Mouse (Mus musculus) forebrain, embryonic 15.5 days (tissue): ENCODE results near the gene Lst1. TPM values are rescaled to one million over a fixed set of nuclear protein-coding genes. Genes with fewer than 3 reads are reported as not detected.

ENCODE experiments used
- ATAC-seq: fragments of 200-750 bp; cut with Nextera tagmentation; replicated peaks from 2 replicates; pipeline ENCODE4 v1.8.0; 2017; ENCODE audit warnings: mild to moderate bottlenecking, moderate TSS enrichment, moderate library complexity
- H3K27ac ChIP-seq: fragments of 300-500 bp; sonication (generic); replicated peaks from 2 replicates; pipeline ENCODE4 v1.5.1; 2015; ENCODE audit warnings: mild to moderate bottlenecking, inconsistent platforms
- H3K27me3 ChIP-seq: fragments of 300-500 bp; sonication (generic); 2 replicates; pipeline ENCODE4 v1.6.1; 2015; ENCODE audit warnings: inconsistent platforms
- H3K36me3 ChIP-seq: fragments of 300-500 bp; sonication (generic); 2 replicates; pipeline ENCODE4 v1.6.1; 2015; ENCODE audit warnings: mild to moderate bottlenecking, inconsistent platforms
- H3K4me1 ChIP-seq: fragments of 300-500 bp; sonication (generic); 2 replicates; pipeline ENCODE4 v1.6.1; 2015; ENCODE audit warnings: inconsistent platforms
- H3K4me2 ChIP-seq: fragments of 300-500 bp; sonication (generic); replicated peaks from 2 replicates; pipeline ENCODE4 v1.6.1; 2015; ENCODE audit warnings: mild to moderate bottlenecking, inconsistent platforms
- H3K4me3 ChIP-seq: fragments of 300-500 bp; sonication (generic); 2 replicates; pipeline ENCODE4 v1.5.1; 2015; ENCODE audit warnings: mild to moderate bottlenecking, inconsistent platforms
- H3K9ac ChIP-seq: fragments of 300-500 bp; sonication (generic); replicated peaks from 2 replicates; pipeline ENCODE4 v1.6.1; 2015; ENCODE audit warnings: mild to moderate bottlenecking, inconsistent platforms
- H3K9me3 ChIP-seq: fragments of 300-500 bp; sonication (generic); 2 replicates; pipeline ENCODE4 v1.6.1; 2016; ENCODE audit warnings: inconsistent platforms
- WGBS: fragments of 180-500 bp; shearing (Covaris S2); methylation state at CpG from one replicate; pipeline ENCODE4 v1.1.7; 2015; ENCODE audit warnings: mixed read lengths; 5-methylcytosine and 5-hydroxymethylcytosine counted together
- microRNA-seq: library from miRNA; unstranded; fragments of <30 nt; microRNA quantifications from one replicate; pipeline ENCODE4, GENCODE M21; 2016
- polyA plus RNA-seq: library from polyadenylated mRNA; unstranded; fragments of >200 nt; fragmentation: Nextera tagmentation; extraction: Ambion mirVana; gene quantifications from 2 replicates; pipeline ENCODE4 v1.2.1, GENCODE M21; 2015

Lst1 gene
- polyA plus RNA-seq, 1 experiment from 2014 or later: 6.8 TPM

DNA sequence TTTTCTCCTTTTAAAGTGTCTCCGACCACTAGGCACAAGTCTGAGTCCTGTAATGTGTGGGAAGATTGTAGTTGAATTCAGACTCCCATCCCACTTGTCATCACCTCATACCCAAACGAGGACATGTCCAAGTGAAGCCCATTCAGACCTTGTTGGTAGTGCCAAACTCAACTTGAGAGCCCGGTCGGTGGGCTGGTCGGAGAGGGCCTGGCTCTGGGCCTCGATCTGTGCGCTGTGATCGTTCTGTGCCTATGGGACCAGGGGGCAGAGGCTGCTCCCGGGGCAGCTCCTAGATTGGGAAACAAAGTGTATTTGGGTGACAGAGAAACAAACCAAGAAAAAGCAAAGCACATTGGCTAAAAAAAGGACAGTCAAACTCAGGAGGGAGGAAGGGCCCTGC lies 35.2 kb downstream of the Lst1 start:
- ATAC-seq: no peak
- no peaks in the 10 kb centered on the region for H3K9me3 ChIP-seq
- H3K4me3 ChIP-seq: no peak overlapping the region
- 91% methylated on average over 9 of the region's 9 CpGs for WGBS
- H3K9ac ChIP-seq: no peak overlapping the region
- peaks cover 97% of the 10 kb centered on the region for H3K36me3 ChIP-seq
- H3K27me3 ChIP-seq: no peaks in the 10 kb centered on the region
- H3K27ac ChIP-seq: no peak overlapping the region
- H3K4me1 ChIP-seq: no peaks in the 10 kb centered on the region
- no peak overlapping the region for H3K4me2 ChIP-seq

DNA sequence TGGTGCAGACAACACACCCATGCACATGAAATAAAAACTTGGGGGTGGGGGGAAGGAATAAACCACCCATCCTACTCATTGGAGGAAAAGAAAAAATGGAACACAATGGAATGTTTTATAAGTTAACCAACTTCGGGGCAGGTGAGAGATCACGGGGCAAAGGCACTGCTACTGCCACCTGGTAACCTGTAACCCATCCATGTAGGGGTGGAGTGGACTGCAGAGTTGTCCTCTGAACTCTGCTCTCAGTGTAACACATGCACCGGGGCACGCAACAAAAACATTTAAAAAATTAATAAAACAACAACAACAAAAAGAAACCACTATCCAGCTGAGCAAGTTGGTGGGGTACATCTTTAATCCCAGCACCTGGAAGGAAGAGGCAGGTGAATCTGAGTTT lies 36.1 kb downstream of the Lst1 start:
- Histone ChIP-seq H3K9ac (no peak overlapping the region), H3K27ac (no peak overlapping the region), H3K36me3 (peaks cover 96% of the 10 kb centered on the region), H3K4me1 (no peaks in the 10 kb centered on the region), H3K27me3 (no peaks in the 10 kb centered on the region), H3K4me3 (no peak overlapping the region), H3K9me3 (no peaks in the 10 kb centered on the region), H3K4me2 (no peak overlapping the region)
- ATAC-seq: no peak
- WGBS: 92% methylated on average over 4 of the region's 4 CpGs

DNA sequence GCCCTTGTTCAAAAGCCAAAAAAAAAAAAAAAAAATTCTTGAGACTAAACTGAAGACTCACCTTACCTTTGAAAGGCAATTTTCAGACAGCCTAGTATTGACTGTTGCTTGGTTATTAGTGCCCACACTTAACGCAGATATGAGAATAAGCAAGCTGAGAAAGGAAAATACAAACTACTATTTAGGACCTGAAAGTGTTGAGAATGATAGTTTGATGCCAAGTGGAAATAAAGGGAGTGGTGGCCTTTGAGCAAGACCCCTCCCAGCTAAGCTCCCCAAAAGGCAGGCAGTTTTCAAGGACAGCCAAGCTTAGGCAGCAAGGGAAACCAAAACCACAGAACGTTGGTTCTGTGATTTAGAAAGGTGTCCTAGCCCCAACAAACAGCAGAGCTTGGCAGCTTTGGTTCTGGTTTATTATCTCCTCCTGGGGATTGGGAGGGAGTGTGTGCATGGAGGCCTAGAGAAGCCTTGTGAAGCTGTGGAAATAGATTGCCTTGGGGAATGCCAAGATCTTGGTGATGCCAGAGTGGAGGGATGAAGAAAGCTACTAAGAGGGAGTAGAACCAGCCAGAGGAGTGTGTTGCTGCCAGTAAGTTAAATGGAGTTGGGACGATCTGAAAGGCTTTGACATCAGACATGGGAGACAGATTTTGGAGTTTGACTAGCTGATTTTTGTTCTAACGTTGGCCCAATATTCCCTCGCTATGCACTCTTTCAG lies 40.2 kb downstream of the Lst1 start:
- Histone ChIP-seq H3K9me3 (no peaks in the 10 kb centered on the region), H3K27ac (peak overlapping the region; percentile 14; the same call in 1 of the 2 replicates), H3K4me3 (no peak overlapping the region), H3K27me3 (no peaks in the 10 kb centered on the region), H3K36me3 (peaks cover 96% of the 10 kb centered on the region), H3K9ac (no peak overlapping the region), H3K4me1 (no peaks in the 10 kb centered on the region), H3K4me2 (no peak overlapping the region)
- WGBS: 60% methylated on average over 5 of the region's 5 CpGs
- no peak for ATAC-seq

DNA sequence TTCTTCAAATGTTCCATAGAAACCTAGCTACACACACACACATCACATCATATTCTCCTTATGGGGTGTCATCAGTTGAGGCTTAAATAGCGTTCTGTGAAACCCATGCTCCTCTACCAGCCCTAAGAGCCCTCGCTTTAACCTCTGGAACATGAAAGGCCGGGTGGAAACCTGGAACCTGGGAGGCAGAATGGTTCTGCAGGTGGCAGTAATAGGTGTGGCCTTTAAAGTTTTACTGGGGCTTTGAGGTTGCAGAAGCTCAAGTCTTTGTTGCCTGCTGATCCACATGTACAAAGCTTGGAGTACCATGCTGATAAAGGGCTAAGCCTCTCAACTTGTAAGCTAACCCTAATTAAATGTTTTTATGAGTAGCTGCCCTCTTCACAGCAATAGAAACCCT lies 40.9 kb downstream of the Lst1 start:
- no peak overlapping the region for H3K9ac ChIP-seq
- no peak overlapping the region for H3K4me3 ChIP-seq
- H3K36me3 ChIP-seq: peaks cover 96% of the 10 kb centered on the region
- no peaks in the 10 kb centered on the region for H3K4me1 ChIP-seq
- H3K4me2 ChIP-seq: no peak overlapping the region
- H3K27ac ChIP-seq: peak overlapping the region; percentile 0; the same call in 1 of the 2 replicates
- no peaks in the 10 kb centered on the region for H3K27me3 ChIP-seq
- 63% methylated on average over 3 of the region's 3 CpGs for WGBS
- no peaks in the 10 kb centered on the region for H3K9me3 ChIP-seq
- ATAC-seq: no peak

DNA sequence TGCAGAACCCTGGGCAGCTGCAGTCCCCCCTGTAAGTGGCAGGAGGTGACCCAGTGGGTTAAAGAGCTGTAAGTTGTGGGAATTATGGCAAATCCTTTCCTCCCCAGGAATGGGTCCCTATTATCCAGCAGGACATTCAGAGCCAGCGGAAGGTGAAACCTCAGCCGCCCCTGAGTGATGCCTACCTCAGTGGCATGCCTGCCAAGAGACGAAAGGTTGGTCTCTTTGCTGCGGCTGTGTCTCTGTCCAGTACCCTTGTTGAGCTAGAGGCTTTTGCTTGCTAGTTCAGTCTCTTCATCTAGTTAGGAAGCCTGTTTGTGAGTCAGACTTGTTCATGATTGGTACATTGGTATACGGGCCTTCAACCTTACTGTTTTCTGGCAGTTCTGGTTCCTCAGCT lies 42.1 kb downstream of the Lst1 start:
- no peak overlapping the region for H3K9ac ChIP-seq
- peaks cover 96% of the 10 kb centered on the region for H3K36me3 ChIP-seq
- no peaks in the 10 kb centered on the region for H3K4me1 ChIP-seq
- no peaks in the 10 kb centered on the region for H3K9me3 ChIP-seq
- H3K27me3 ChIP-seq: no peaks in the 10 kb centered on the region
- H3K4me2 ChIP-seq: no peak overlapping the region
- no peak overlapping the region for H3K4me3 ChIP-seq
- WGBS: 85% methylated on average over 5 of the region's 5 CpGs
- no peak for ATAC-seq
- no peak overlapping the region for H3K27ac ChIP-seq

DNA sequence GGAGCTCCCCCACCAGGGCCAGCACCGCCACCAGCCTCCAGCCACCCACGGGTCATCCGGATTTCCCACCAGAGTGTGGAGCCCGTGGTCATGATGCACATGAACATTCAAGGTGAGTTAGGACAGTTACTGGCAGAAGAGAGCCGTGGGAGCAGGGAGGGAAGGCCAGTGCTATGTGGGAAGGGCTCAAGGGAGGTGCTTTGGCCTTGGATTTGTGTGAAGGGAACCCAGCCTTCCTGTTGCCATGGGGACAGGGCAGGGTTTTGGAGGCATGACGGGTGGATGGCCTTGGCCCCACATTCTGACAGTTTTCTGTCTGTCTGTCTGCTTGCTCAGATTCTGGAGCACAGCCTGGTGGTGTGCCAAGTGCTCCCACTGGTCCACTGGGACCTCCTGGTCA lies 46.3 kb downstream of the Lst1 start:
- WGBS: 90% methylated on average over 6 of the region's 6 CpGs
- H3K27me3 ChIP-seq: no peaks in the 10 kb centered on the region
- no peak overlapping the region for H3K27ac ChIP-seq
- peaks cover 17% of the 10 kb centered on the region for H3K4me1 ChIP-seq
- H3K4me3 ChIP-seq: no peak overlapping the region
- H3K4me2 ChIP-seq: no peak overlapping the region
- ATAC-seq: no peak
- no peaks in the 10 kb centered on the region for H3K9me3 ChIP-seq
- H3K9ac ChIP-seq: no peak overlapping the region
- H3K36me3 ChIP-seq: peaks cover 88% of the 10 kb centered on the region

DNA sequence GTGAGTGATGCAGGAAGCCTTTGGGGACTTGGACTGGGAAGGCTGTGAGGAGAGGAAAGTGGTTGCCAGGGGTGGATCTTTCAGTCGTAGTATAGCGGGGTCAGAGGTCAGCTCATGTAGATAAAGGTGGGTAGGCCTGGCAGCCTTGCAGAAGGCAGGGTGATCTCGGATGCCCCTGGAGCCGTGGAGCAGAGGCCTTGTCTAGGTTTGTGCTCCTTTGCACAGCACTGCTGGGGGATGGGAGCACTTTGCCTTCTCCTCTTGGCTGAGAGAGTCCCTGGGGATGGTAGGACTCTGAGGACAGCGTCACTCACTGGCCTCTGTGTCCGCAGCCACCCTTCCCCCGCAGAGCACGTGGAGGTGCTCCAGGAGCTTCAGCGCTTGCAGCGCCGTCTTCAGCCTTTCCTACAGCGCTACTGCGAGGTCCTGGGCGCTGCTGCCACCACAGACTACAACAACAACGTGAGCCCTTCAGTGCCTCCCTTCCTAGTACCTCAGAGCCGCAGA lies 47.7 kb downstream of the Lst1 start:
- no peak overlapping the region for H3K9ac ChIP-seq
- WGBS: 80% methylated on average over 16 of the region's 16 CpGs
- peaks cover 74% of the 10 kb centered on the region for H3K36me3 ChIP-seq
- no peak overlapping the region for H3K4me3 ChIP-seq
- H3K4me2 ChIP-seq: no peak overlapping the region
- peaks cover 26% of the 10 kb centered on the region for H3K4me1 ChIP-seq
- H3K27me3 ChIP-seq: no peaks in the 10 kb centered on the region
- no peaks in the 10 kb centered on the region for H3K9me3 ChIP-seq
- H3K27ac ChIP-seq: no peak overlapping the region
- ATAC-seq: no peak

DNA sequence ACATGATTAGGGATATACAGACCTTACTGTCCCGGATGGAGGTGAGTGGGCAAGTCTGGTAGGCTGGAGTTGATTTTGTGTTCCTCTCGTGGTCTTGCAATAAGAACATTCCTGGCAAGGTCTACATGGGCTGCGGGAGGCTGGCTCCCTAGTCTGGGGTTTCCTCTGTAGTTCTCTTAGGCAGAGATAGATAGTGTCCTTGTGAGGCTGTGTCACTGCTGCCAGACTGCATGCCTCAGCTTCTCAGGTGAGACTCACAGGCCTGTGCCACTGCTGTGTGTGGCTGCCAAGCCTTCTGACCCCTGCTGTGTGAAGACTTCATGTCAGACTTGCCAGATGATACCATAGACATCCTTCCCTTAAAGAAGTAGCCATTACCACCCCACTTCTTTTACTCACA lies 49.0 kb downstream of the Lst1 start:
- H3K4me1 ChIP-seq: peaks cover 28% of the 10 kb centered on the region
- no peak overlapping the region for H3K4me2 ChIP-seq
- no peaks in the 10 kb centered on the region for H3K9me3 ChIP-seq
- no peak overlapping the region for H3K9ac ChIP-seq
- 92% methylated on average over 3 of the region's 3 CpGs for WGBS
- no peaks in the 10 kb centered on the region for H3K27me3 ChIP-seq
- peaks cover 61% of the 10 kb centered on the region for H3K36me3 ChIP-seq
- H3K4me3 ChIP-seq: no peak overlapping the region
- ATAC-seq: no peak
- H3K27ac ChIP-seq: no peak overlapping the region

DNA sequence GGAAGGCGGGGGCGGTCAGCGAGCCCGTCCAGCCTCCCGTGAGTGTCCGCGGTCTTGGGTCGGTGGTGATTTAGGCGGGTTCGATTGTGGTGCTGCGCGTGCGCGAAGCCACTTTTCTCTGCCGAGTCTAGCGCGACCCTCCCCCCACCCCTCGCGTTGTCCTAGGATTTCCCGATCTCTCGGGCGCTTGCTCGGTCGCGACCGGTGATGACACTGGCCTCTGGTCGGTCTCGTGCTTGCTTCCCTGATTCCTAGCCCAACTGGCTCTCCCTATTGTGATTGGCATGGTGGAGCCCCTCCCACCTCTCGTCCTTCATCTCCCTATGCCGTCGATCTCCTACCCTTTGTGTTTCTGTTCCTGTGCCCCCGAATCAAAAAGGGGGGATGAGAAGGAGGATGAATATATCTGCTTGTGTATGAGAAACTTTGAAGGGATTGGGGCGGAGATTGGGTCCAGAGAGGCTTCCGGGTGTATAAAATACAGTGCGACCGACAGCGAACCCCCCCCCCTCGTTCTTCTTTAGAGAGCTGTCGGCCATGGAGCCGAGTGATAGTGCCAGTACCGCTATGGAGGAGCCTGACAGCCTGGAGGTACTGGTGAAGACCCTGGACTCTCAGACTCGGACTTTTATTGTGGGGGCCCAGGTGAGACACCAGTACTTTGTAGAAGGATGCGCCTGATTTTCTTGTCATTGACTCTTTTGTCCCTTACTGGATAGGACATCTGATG lies 52.5 kb downstream of the Lst1 start:
- Histone ChIP-seq H3K9ac (peak overlapping the region; percentile 64), H3K36me3 (peaks cover 26% of the 10 kb centered on the region), H3K4me1 (peaks cover 32% of the 10 kb centered on the region), H3K4me2 (peak overlapping the region; percentile 79), H3K27ac (peak overlapping the region; percentile 95), H3K4me3 (peak overlapping the region; percentile 72), H3K9me3 (no peaks in the 10 kb centered on the region), H3K27me3 (no peaks in the 10 kb centered on the region)
- ATAC-seq: peak; percentile 68
- under 1% methylated on average over 43 of the region's 43 CpGs for WGBS

Small RNA genes within 50 kb of the gene (microRNA-seq; reads per million reads assigned to microRNA genes)
- gene Mir6973a (not detected), gene Mir6974 (not detected)

Other genes starting within 250 kb of the Lst1 start
- 0.10 and 0.17 TPM in 2 replicates for gene Hspa1b, start 229.2 kb downstream of the Lst1 start, polyA plus RNA-seq
- gene Gm20481, start 218.5 kb downstream of the Lst1 start, polyA plus RNA-seq: not detected in 2 replicates
- gene Hspa1a, start 216.3 kb downstream of the Lst1 start, polyA plus RNA-seq: 3.6 and 3.7 TPM in 2 replicates
- gene Hspa1l, start 215.7 kb downstream of the Lst1 start, polyA plus RNA-seq: 1.5 TPM in 2 replicates
- 132 and 149 TPM in 2 replicates for gene Lsm2, start 206.6 kb downstream of the Lst1 start, polyA plus RNA-seq
- gene Vars, start 187.5 kb downstream of the Lst1 start, polyA plus RNA-seq: 82.9 and 88.6 TPM in 2 replicates
- gene Vwa7, start 171.9 kb downstream of the Lst1 start, polyA plus RNA-seq: 0.14 and 0.28 TPM in 2 replicates
- gene Sapcd1, start 160.4 kb downstream of the Lst1 start, polyA plus RNA-seq: 5.8 and 5.9 TPM in 2 replicates
- 2.8 and 3.2 TPM in 2 replicates for gene Msh5, start 141.7 kb downstream of the Lst1 start, polyA plus RNA-seq
- 98.4 and 100 TPM in 2 replicates for gene Clic1, start 138.5 kb downstream of the Lst1 start, polyA plus RNA-seq
- 540 and 556 TPM in 2 replicates for gene Ddah2, start 129.4 kb downstream of the Lst1 start, polyA plus RNA-seq
- not detected in 2 replicates for gene Ly6g6c, start 123.1 kb downstream of the Lst1 start, polyA plus RNA-seq
- gene Mpig6b, start 122.3 kb downstream of the Lst1 start, polyA plus RNA-seq: 0.15 and 0.17 TPM in 2 replicates
- 10.0 and 11.9 TPM in 2 replicates for gene Ly6g6e, start 111.5 kb downstream of the Lst1 start, polyA plus RNA-seq
- 0.46 and 0.47 TPM in 2 replicates for gene Ly6g6d, start 110.4 kb downstream of the Lst1 start, polyA plus RNA-seq
- 0.32 TPM in 1 of 2 replicates, not detected in the other for gene Ly6g6f, start 102.8 kb downstream of the Lst1 start, polyA plus RNA-seq
- gene Abhd16a, start 99.2 kb downstream of the Lst1 start, polyA plus RNA-seq: 93.2 and 97.4 TPM in 2 replicates
- not detected in 2 replicates for gene Ly6g5c, start 80.2 kb downstream of the Lst1 start, polyA plus RNA-seq
- gene Ly6g5b, start 73.0 kb downstream of the Lst1 start, polyA plus RNA-seq: 1.2 and 1.3 TPM in 2 replicates
- 29.3 and 32.0 TPM in 2 replicates for gene Gpank1, start 67.0 kb downstream of the Lst1 start, polyA plus RNA-seq
- 307 and 309 TPM in 2 replicates for gene Csnk2b, start 66.4 kb downstream of the Lst1 start, polyA plus RNA-seq
- 8.7 TPM in 2 replicates for gene D17H6S53E, start 62.1 kb downstream of the Lst1 start, polyA plus RNA-seq
- gene Apom, start 56.4 kb downstream of the Lst1 start, polyA plus RNA-seq: 0.28 and 0.31 TPM in 2 replicates
- gene Bag6, start 53.3 kb downstream of the Lst1 start, polyA plus RNA-seq: 92.3 and 93.8 TPM in 2 replicates
- gene Prrc2a, start 23.5 kb downstream of the Lst1 start, polyA plus RNA-seq: 185 and 208 TPM in 2 replicates
- gene Aif1, start 12.4 kb downstream of the Lst1 start, polyA plus RNA-seq: 5.7 and 7.8 TPM in 2 replicates
- gene Ltb, start 6.0 kb upstream of the Lst1 start, polyA plus RNA-seq: 0.25 and 0.70 TPM in 2 replicates
- gene Tnf, start 13.6 kb upstream of the Lst1 start, polyA plus RNA-seq: not detected in 2 replicates
- gene Lta, start 16.9 kb upstream of the Lst1 start, polyA plus RNA-seq: 0.36 TPM in 1 of 2 replicates, not detected in the other
- 0.61 and 1.1 TPM in 2 replicates for gene Gm16181, start 32.4 kb upstream of the Lst1 start, polyA plus RNA-seq
- gene Atp6v1g2, start 45.2 kb upstream of the Lst1 start, polyA plus RNA-seq: 38.2 and 41.5 TPM in 2 replicates
- gene Nfkbil1, start 47.4 kb upstream of the Lst1 start, polyA plus RNA-seq: 11.7 and 12.3 TPM in 2 replicates
- gene Ddx39b, start 53.3 kb upstream of the Lst1 start, polyA plus RNA-seq: 478 and 488 TPM in 2 replicates
- gene H2-D1, start 74.3 kb upstream of the Lst1 start, polyA plus RNA-seq: 48.1 and 50.1 TPM in 2 replicates
- gene H2-Q1, start 132.0 kb upstream of the Lst1 start, polyA plus RNA-seq: 0.27 and 0.32 TPM in 2 replicates
- 1.1 and 1.2 TPM in 2 replicates for gene H2-Q2, start 153.8 kb upstream of the Lst1 start, polyA plus RNA-seq
- gene H2-Q4, start 191.2 kb upstream of the Lst1 start, polyA plus RNA-seq: 0.73 and 0.80 TPM in 2 replicates
- gene H2-Q6, start 236.4 kb upstream of the Lst1 start, polyA plus RNA-seq: 0.33 and 0.53 TPM in 2 replicates